Mouse (Mus musculus) G1E (cell line): Measurements from ENCODE around the gene Pjvk. TPM values are rescaled to one million over a fixed set of nuclear protein-coding genes. Genes with fewer than 3 reads are reported as not detected.

Experiments used
- ATAC-seq: 2 replicates; pipeline ENCODE4 v1.8.0; 2016; ENCODE audit warnings: mild to moderate bottlenecking; ENCODE audit not compliant: insufficient number of reproducible peaks, poor library complexity, low FRiP score, severe bottlenecking; ENCODE audit errors: extremely low read depth
- DNase-seq: peaks from one replicate; pipeline ENCODE4 v3.0.0; 2012; ENCODE audit warnings: low spot score
- H3K27me3 ChIP-seq: 2 replicates; pipeline ENCODE4 v1.6.1; 2012; ENCODE audit warnings: mild to moderate bottlenecking, low read length, inconsistent platforms; ENCODE audit not compliant: insufficient read depth
- H3K36me3 ChIP-seq: replicated peaks from 2 replicates; pipeline ENCODE3; 2012; ENCODE audit warnings: mild to moderate bottlenecking, inconsistent platforms
- H3K4me1 ChIP-seq: 2 replicates; pipeline ENCODE4 v1.6.1; 2012; ENCODE audit warnings: low read depth, low read length, inconsistent platforms, mixed read lengths; ENCODE audit not compliant: insufficient read depth
- H3K4me3 ChIP-seq: 2 replicates; pipeline ENCODE4 v1.5.1; 2012; ENCODE audit warnings: low read depth, mild to moderate bottlenecking, inconsistent platforms, low read length, moderate library complexity, mixed read lengths
- H3K9me3 ChIP-seq: replicated peaks from 2 replicates; pipeline ENCODE4 v1.6.1; 2012; ENCODE audit warnings: inconsistent platforms
- CTCF ChIP-seq: IDR thresholded peaks from 2 replicates; pipeline ENCODE4 v1.5.1; 2012; ENCODE audit warnings: low read depth, low read length, inconsistent platforms, mixed read lengths
- GATA1 ChIP-seq: IDR thresholded peaks from 2 replicates; pipeline ENCODE4 v1.6.1; 2012; ENCODE audit warnings: borderline replicate concordance, low read length, inconsistent platforms, mixed read lengths
- GATA2 ChIP-seq: IDR thresholded peaks from 2 replicates; pipeline ENCODE4 v1.6.1; 2012; ENCODE audit warnings: low read depth, low read length, inconsistent platforms, borderline replicate concordance
- POLR2AphosphoS5 ChIP-seq: IDR thresholded peaks from 2 replicates; pipeline ENCODE4 v1.6.1; 2012; ENCODE audit warnings: low read depth, low read length, inconsistent platforms; ENCODE audit not compliant: insufficient replicate concordance
- TAL1 ChIP-seq: conservative IDR thresholded peaks from 2 replicates; pipeline ENCODE4 v1.6.1; 2012; ENCODE audit warnings: low read depth, low read length, inconsistent platforms, mixed read lengths
- polyA plus RNA-seq: library from polyadenylated mRNA; stranded (reverse); fragments of >175 nt; gene quantifications from 2 replicates; pipeline ENCODE4 v1.2.3, GENCODE M21; 2012
- total RNA-seq, 2 experiments: library from RNA; stranded (forward) in 1 of 2; stranded (reverse) in 1 of 2; fragments of 200-1000 nt in 1 of 2; fragments of >200 nt in 1 of 2; fragmentation: Nextera tagmentation in 1 of 2; gene quantifications; 2 replicates each; pipeline ENCODE4 v1.2.3; 2014 to 2017

Gene Pjvk
- total and polyA plus RNA-seq, 3 experiments, result 0.27 TPM; not detected in 2

GRCm38 (mm10) chr2:76672966-76673392, 24.7 kb downstream of the Pjvk start, which contains the start of gene Fkbp7:
Gene Fkbp7 (minus strand): TSS chr2:76673116.
- ATAC-seq (peak; percentile 87), DNase-seq (peak; percentile 72)
- Histone ChIP-seq H3K4me1 (peaks cover 45% of the 10 kb centered on the region), H3K36me3 (peaks cover 25% of the 10 kb centered on the region), H3K9me3 (no peaks in the 10 kb centered on the region), H3K27me3 (no peaks in the 10 kb centered on the region), H3K4me3 (peak within 1 kb of the TSS; percentile 70)
- TF ChIP-seq CTCF (no peak), GATA1 (no peak), GATA2 (no peak), POLR2AphosphoS5 (0 out of 2 replicates have a peak, but pooled peaks have one; percentile 36)

DNA sequence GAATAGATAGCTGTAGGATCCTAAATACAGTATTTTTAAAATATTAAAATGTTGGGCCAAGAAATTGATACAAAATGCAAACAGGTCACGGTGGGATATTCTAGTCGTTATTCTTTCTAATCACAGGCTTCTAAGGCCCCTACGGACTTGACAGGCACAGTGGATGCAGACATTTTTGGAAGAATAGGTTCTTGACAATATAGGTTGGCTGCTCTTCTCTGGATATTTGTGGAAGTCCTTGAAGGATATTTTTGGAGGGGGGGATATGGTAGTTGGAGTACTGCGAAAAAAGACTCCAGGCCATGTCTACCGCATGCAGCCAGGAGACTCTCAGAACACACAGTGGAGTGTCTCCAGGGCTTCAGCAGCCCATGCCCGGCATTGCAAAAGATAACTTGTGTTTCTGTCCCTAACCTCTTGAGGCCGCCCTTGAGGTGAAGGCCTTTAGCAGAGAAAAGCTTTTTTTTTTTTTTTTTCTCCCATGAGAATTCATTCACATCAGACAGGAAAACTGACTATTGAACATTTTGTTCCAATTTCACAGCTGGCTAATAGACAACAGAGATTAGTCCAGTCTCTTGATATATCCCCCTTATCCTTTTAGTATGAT, 25.3 kb downstream of the Pjvk start:
- DNase-seq, result peak; percentile 54
- no peak overlapping the region; the same call in 1 of the 2 replicates for H3K4me3 ChIP-seq
- H3K27me3 ChIP-seq, result no peaks in the 10 kb centered on the region
- peaks cover 28% of the 10 kb centered on the region for H3K36me3 ChIP-seq
- H3K9me3 ChIP-seq, result no peaks in the 10 kb centered on the region
- TF ChIP-seq GATA2 (no peak), POLR2AphosphoS5 (no peak), GATA1 (no peak), CTCF (no peak), TAL1 (no peak)
- ATAC-seq, result peak; percentile 47; the same call in 1 of the 2 replicates
- peaks cover 49% of the 10 kb centered on the region for H3K4me1 ChIP-seq

GRCm38 (mm10) chr2:76674725-76675427, 26.6 kb downstream of the Pjvk start, which contains the start of gene Plekha3:
Gene Plekha3 (plus strand): TSS chr2:76675281.
- Histone ChIP-seq H3K4me1 (peaks cover 49% of the 10 kb centered on the region), H3K9me3 (no peaks in the 10 kb centered on the region), H3K36me3 (peaks cover 32% of the 10 kb centered on the region), H3K4me3 (peak within 1 kb of the TSS; percentile 84), H3K27me3 (no peaks in the 10 kb centered on the region)
- TF ChIP-seq GATA2 (no peak), POLR2AphosphoS5 (no peak), CTCF (no peak), TAL1 (no peak), GATA1 (no peak)
- ATAC-seq (peak; percentile 35), DNase-seq (peak; percentile 93)

- Histone ChIP-seq H3K4me1 (peaks cover 49% of the 10 kb centered on the region), H3K36me3 (peaks cover 38% of the 10 kb centered on the region), H3K4me3 (peak overlapping the region; percentile 84), H3K9me3 (no peaks in the 10 kb centered on the region), H3K27me3 (no peaks in the 10 kb centered on the region)
- TF ChIP-seq POLR2AphosphoS5 (no peak), GATA2 (no peak), CTCF (no peak), TAL1 (no peak), GATA1 (no peak)
- DNase-seq, result no peak
- no peak for ATAC-seq
These were observed 27.2 kb downstream of the Pjvk start for GRCm38 (mm10) chr2:76675451-76675850.

- Histone ChIP-seq H3K4me3 (peak overlapping the region; percentile 84), H3K27me3 (no peaks in the 10 kb centered on the region), H3K4me1 (peaks cover 49% of the 10 kb centered on the region), H3K9me3 (no peaks in the 10 kb centered on the region), H3K36me3 (peaks cover 43% of the 10 kb centered on the region)
- ATAC-seq (no peak), DNase-seq (no peak)
- no peak for TF ChIP-seq POLR2AphosphoS5
- no peak for TF ChIP-seq GATA2
- no peak for TF ChIP-seq TAL1
- TF ChIP-seq GATA1, result no peak
- TF ChIP-seq CTCF, result no peak
These were observed 27.7 kb downstream of the Pjvk start for GRCm38 (mm10) chr2:76675949-76676348.

- Histone ChIP-seq H3K27me3 (no peaks in the 10 kb centered on the region), H3K4me1 (peaks cover 48% of the 10 kb centered on the region), H3K4me3 (peak overlapping the region; percentile 84), H3K9me3 (no peaks in the 10 kb centered on the region), H3K36me3 (peaks cover 48% of the 10 kb centered on the region)
- DNase-seq (no peak), ATAC-seq (no peak)
- TF ChIP-seq CTCF (no peak), GATA2 (no peak), TAL1 (no peak), GATA1 (no peak)
These were observed 28.3 kb downstream of the Pjvk start for GRCm38 (mm10) chr2:76676401-76677226.
